Mouse (Mus musculus): Measurements from ENCODE around the gene Gpx4. TPM values are rescaled to one million over a fixed set of nuclear protein-coding genes. Genes with fewer than 3 reads are reported as not detected.

Gpx4 gene
- polyA plus RNA-seq, 1 experiment from 2014 or later: 515 TPM

DNA sequence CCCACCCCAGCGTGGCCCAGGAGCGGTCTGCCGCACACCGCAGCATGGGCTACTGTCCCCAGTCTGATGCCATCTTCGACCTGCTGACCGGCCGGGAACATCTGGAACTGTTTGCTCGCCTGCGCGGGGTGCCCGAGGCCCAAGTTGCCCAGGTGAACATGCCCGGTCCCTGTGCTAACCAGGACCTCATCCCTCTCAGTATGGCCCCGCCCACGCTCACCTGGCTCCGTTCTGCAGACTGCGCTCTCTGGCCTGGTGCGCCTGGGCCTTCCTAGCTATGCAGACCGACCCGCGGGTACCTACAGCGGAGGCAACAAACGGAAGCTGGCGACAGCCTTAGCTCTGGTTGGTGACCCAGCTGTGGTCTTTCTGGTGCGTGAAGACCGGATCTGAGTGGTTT lies 33.4 kb upstream of the Gpx4 start:
- Histone ChIP-seq H3K4me1 (ENCODE audit: control insufficient read depth, insufficient read depth, low read length) (no peaks in the 10 kb centered on the region), H3K27ac (replicated peaks; ENCODE audit: low read depth, low read length) (no peak overlapping the region), H3K4me3 (ENCODE audit: low read depth, low read length) (no peak overlapping the region), H3K9ac (replicated peaks; ENCODE audit: low read length) (no peak overlapping the region), H3K27me3 (ENCODE audit: control insufficient read depth, insufficient read depth, low read length) (peaks cover 35% of the 10 kb centered on the region), H3K9me3 (replicated peaks; ENCODE audit: control insufficient read depth, low read length) (peaks cover 3% of the 10 kb centered on the region; the same call in 1 of the 2 replicates), H3K36me3 (replicated peaks; ENCODE audit: control insufficient read depth, insufficient read depth, low read depth, low read length) (no peaks in the 10 kb centered on the region; the same call in 1 of the 2 replicates), H3K4me2 (ENCODE audit: low read depth, low read length) (no peak overlapping the region)
- DNase-seq (ENCODE audit: low spot score) (no peak), ATAC-seq (replicated peaks; ENCODE audit: insufficient number of reproducible peaks, low FRiP score, low TSS enrichment, low read depth) (no peak)
- 23% methylated on average over 25 of the region's 25 CpGs for whole genome bisulfite sequencing

DNA sequence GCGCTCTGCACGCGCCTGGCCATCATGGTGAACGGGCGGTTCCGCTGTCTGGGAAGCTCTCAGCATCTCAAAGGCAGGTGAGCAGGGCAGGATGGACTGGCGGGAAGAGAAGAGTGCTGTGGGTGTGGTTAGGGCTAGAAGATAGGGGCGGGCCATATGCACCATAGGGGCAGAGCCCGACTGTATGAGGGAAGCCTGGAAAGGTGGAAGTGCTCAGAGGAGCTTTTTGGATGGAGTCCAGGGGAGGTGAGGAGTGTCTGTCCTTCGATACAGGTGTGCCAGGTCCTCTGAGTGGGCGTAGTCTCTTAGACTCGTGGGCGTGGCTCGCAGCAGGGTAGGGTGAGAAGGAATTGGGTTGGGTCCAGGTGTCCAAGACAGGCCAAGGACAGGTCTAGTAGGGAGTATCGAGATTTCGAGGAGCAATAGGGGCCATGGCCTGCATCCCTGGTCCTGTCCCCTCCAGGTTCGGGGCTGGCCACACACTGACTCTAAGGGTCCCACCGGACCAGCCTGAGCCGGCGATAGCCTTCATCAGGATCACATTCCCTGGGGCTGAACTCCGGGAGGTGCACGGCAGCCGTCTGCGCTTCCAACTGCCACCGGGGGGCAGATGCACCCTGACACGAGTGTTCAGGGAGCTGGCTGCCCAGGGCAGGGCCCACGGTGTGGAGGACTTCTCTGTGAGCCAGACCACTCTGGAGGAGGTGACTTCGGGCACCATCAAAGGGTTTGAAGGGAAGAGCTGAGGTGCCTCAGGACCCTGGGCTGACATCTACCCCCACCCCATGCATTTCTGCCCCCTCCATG lies 32.3 kb upstream of the Gpx4 start:
- DNase-seq (ENCODE audit: low spot score) (no peak), ATAC-seq (replicated peaks; ENCODE audit: insufficient number of reproducible peaks, low FRiP score, low TSS enrichment, low read depth) (no peak)
- Histone ChIP-seq H3K27ac (replicated peaks; ENCODE audit: low read depth, low read length) (no peak overlapping the region), H3K27me3 (ENCODE audit: control insufficient read depth, insufficient read depth, low read length) (peaks cover 35% of the 10 kb centered on the region), H3K4me2 (ENCODE audit: low read depth, low read length) (no peak overlapping the region), H3K4me3 (ENCODE audit: low read depth, low read length) (no peak overlapping the region), H3K36me3 (replicated peaks; ENCODE audit: control insufficient read depth, insufficient read depth, low read depth, low read length) (no peaks in the 10 kb centered on the region; the same call in 1 of the 2 replicates), H3K4me1 (ENCODE audit: control insufficient read depth, insufficient read depth, low read length) (peaks cover 4% of the 10 kb centered on the region), H3K9ac (replicated peaks; ENCODE audit: low read length) (no peak overlapping the region), H3K9me3 (replicated peaks; ENCODE audit: control insufficient read depth, low read length) (peaks cover 3% of the 10 kb centered on the region; the same call in 1 of the 2 replicates)
- 14% methylated on average over 28 of the region's 28 CpGs for WGBS

DNA sequence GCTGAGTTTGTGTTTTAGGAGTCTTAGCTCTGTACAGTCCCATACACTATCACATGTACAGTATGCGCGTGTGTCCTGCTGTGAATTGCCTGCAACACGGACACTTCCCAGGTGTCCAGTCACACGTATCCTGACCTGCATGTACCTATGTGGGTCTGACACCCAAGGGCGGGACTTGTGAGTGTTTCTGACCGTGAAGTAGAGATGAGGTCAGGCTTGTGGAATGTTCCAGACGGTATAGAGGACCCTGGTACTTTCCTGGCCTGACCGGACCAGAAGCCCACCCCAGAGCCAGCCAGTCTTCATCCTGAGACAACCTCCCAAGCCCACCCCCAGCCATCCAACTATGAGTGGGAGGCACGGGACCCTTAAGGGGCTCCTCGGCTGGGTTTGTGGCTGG lies 31.4 kb upstream of the Gpx4 start:
- WGBS: 82% methylated on average over 10 of the region's 10 CpGs
- H3K4me2 ChIP-seq (ENCODE audit: low read depth, low read length): no peak overlapping the region
- H3K27me3 ChIP-seq (ENCODE audit: control insufficient read depth, insufficient read depth, low read length): peaks cover 35% of the 10 kb centered on the region
- H3K9ac ChIP-seq (replicated peaks; ENCODE audit: low read length): no peak overlapping the region
- no peak for ATAC-seq (replicated peaks; ENCODE audit: insufficient number of reproducible peaks, low FRiP score, low TSS enrichment, low read depth)
- H3K4me3 ChIP-seq (ENCODE audit: low read depth, low read length): no peak overlapping the region
- H3K27ac ChIP-seq (replicated peaks; ENCODE audit: low read depth, low read length): no peak overlapping the region
- peaks cover 4% of the 10 kb centered on the region for H3K4me1 ChIP-seq (ENCODE audit: control insufficient read depth, insufficient read depth, low read length)
- no peak for DNase-seq (ENCODE audit: low spot score)
- H3K36me3 ChIP-seq (replicated peaks; ENCODE audit: control insufficient read depth, insufficient read depth, low read depth, low read length): no peaks in the 10 kb centered on the region; the same call in 1 of the 2 replicates
- H3K9me3 ChIP-seq (replicated peaks; ENCODE audit: control insufficient read depth, low read length): peaks cover 3% of the 10 kb centered on the region; the same call in 1 of the 2 replicates

DNA sequence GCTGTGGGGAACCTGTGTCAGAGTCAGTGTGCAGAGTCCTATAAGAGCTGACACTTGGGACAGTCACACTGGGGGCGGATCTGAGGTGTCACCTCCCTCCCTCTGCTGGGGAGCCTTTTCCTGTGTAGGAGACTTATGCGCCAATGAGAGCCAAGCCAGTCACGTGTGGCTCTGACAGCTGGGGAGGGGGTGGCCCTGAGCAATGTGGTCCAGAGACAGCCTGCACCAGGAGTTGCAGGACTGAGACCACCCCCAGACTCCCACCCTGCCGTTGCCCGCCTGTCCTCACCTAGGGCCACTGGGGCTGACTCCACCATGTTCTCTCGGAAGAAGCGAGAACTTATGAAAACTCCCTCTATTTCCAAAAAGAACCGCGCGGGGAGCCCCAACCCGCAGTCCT lies 30.5 kb upstream of the Gpx4 start, which contains the start of gene Arhgap45:
TSS of gene Arhgap45 (plus strand) at position 143 of the 400 bp plus-strand sequence.
- Histone ChIP-seq H3K27ac (replicated peaks; ENCODE audit: low read depth, low read length) (no peak within 1 kb of the TSS), H3K4me1 (ENCODE audit: control insufficient read depth, insufficient read depth, low read length) (peaks cover 4% of the 10 kb centered on the region), H3K9me3 (replicated peaks; ENCODE audit: control insufficient read depth, low read length) (no peaks in the 10 kb centered on the region), H3K4me2 (ENCODE audit: low read depth, low read length) (no peak within 1 kb of the TSS), H3K4me3 (ENCODE audit: low read depth, low read length) (no peak within 1 kb of the TSS), H3K9ac (replicated peaks; ENCODE audit: low read length) (no peak within 1 kb of the TSS), H3K27me3 (ENCODE audit: control insufficient read depth, insufficient read depth, low read length) (peaks cover 35% of the 10 kb centered on the region), H3K36me3 (replicated peaks; ENCODE audit: control insufficient read depth, insufficient read depth, low read depth, low read length) (no peaks in the 10 kb centered on the region; the same call in 1 of the 2 replicates)
- DNase-seq (ENCODE audit: low spot score) (no peak), ATAC-seq (replicated peaks; ENCODE audit: insufficient number of reproducible peaks, low FRiP score, low TSS enrichment, low read depth) (no peak)
- 63% methylated on average over 11 of the region's 11 CpGs for WGBS

DNA sequence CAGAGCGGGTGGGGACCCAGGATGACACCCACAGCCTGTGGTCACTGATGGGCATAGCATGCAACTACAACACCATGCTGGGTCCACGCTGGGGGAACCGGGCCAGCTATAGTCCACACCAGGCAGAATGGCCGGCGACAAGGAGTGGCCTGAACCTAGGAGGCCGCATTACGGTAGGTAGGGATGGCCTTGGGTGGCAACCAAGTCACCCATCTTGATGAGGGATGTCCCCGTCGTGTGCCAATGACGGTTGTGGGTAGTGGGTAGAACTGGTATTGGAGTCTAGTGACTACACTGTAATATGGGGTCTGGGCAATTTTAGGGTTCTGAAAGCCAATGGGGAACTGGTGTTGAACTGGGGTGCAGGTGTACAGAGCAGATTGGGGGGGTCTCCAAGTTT lies 30.0 kb upstream of the Gpx4 start:
- peaks cover 33% of the 10 kb centered on the region for H3K27me3 ChIP-seq (ENCODE audit: control insufficient read depth, insufficient read depth, low read length)
- no peak overlapping the region for H3K4me3 ChIP-seq (ENCODE audit: low read depth, low read length)

DNA sequence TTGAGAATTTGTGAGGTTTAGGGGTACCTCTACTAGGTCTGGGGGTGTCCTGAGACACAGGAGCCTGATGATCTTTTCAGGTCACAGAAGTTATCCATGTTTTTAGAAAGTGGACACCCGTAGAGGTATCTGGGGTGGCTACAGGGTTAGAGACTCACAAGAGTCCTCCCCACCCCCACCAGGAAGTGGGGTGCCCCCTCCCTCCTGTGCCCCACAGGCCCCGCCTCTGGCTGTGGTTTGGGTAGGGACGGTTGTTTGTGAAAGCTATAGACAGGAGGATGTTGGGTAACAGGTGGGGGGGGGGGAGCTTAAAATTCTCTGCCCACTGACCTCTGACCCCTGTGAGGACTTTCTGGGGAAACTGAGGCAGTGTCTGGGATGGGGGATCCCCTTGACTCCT lies 29.6 kb upstream of the Gpx4 start:
- no peak overlapping the region for H3K9ac ChIP-seq (replicated peaks; ENCODE audit: low read length)
- no peak for DNase-seq (ENCODE audit: low spot score)
- H3K4me3 ChIP-seq (ENCODE audit: low read depth, low read length): no peak overlapping the region
- ATAC-seq (replicated peaks; ENCODE audit: insufficient number of reproducible peaks, low FRiP score, low TSS enrichment, low read depth): no peak
- H3K36me3 ChIP-seq (replicated peaks; ENCODE audit: control insufficient read depth, insufficient read depth, low read depth, low read length): no peaks in the 10 kb centered on the region; the same call in 1 of the 2 replicates
- WGBS: 63% methylated on average over 3 of the region's 3 CpGs
- peaks cover 30% of the 10 kb centered on the region for H3K27me3 ChIP-seq (ENCODE audit: control insufficient read depth, insufficient read depth, low read length)
- H3K9me3 ChIP-seq (replicated peaks; ENCODE audit: control insufficient read depth, low read length): no peaks in the 10 kb centered on the region
- no peak overlapping the region for H3K27ac ChIP-seq (replicated peaks; ENCODE audit: low read depth, low read length)
- peaks cover 4% of the 10 kb centered on the region for H3K4me1 ChIP-seq (ENCODE audit: control insufficient read depth, insufficient read depth, low read length)
- no peak overlapping the region for H3K4me2 ChIP-seq (ENCODE audit: low read depth, low read length)

More for the DNA sequence above, 30.0 kb upstream of the Gpx4 start:
- DNase-seq (ENCODE audit: low spot score) (no peak), ATAC-seq (replicated peaks; ENCODE audit: insufficient number of reproducible peaks, low FRiP score, low TSS enrichment, low read depth) (no peak)
- Histone ChIP-seq H3K36me3 (replicated peaks; ENCODE audit: control insufficient read depth, insufficient read depth, low read depth, low read length) (no peaks in the 10 kb centered on the region; the same call in 1 of the 2 replicates), H3K9ac (replicated peaks; ENCODE audit: low read length) (no peak overlapping the region), H3K4me1 (ENCODE audit: control insufficient read depth, insufficient read depth, low read length) (peaks cover 4% of the 10 kb centered on the region), H3K4me2 (ENCODE audit: low read depth, low read length) (no peak overlapping the region), H3K9me3 (replicated peaks; ENCODE audit: control insufficient read depth, low read length) (no peaks in the 10 kb centered on the region), H3K27ac (replicated peaks; ENCODE audit: low read depth, low read length) (no peak overlapping the region)
- WGBS: 91% methylated on average over 10 of the region's 10 CpGs

DNA sequence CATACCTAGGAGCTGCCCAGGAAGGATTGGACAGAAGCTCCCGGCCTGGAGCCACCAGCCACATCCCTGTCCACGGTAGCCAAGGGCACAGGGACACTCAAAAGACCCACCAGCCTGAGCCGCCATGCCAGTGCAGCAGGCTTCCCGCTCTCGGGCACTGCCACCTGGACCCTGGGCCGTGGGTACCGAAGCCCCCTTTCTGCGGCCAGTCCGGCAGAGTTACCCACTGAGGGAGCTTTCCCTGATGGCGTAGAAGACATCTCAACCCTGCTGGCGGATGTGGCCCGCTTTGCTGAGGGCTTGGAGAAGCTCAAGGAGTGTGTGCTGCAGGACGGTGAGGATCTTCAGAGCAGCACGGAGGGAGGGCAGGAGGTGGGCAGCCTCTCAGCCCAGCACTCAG lies 29.2 kb upstream of the Gpx4 start:
- H3K9ac ChIP-seq (replicated peaks; ENCODE audit: low read length): no peak overlapping the region
- H3K4me1 ChIP-seq (ENCODE audit: control insufficient read depth, insufficient read depth, low read length): peaks cover 4% of the 10 kb centered on the region
- no peak overlapping the region for H3K4me3 ChIP-seq (ENCODE audit: low read depth, low read length)
- peaks cover 27% of the 10 kb centered on the region for H3K27me3 ChIP-seq (ENCODE audit: control insufficient read depth, insufficient read depth, low read length)
- no peaks in the 10 kb centered on the region for H3K9me3 ChIP-seq (replicated peaks; ENCODE audit: control insufficient read depth, low read length)
- ATAC-seq (replicated peaks; ENCODE audit: insufficient number of reproducible peaks, low FRiP score, low TSS enrichment, low read depth): no peak
- WGBS: 78% methylated on average over 14 of the region's 14 CpGs
- H3K36me3 ChIP-seq (replicated peaks; ENCODE audit: control insufficient read depth, insufficient read depth, low read depth, low read length): no peaks in the 10 kb centered on the region
- DNase-seq (ENCODE audit: low spot score): no peak
- H3K4me2 ChIP-seq (ENCODE audit: low read depth, low read length): no peak overlapping the region
- H3K27ac ChIP-seq (replicated peaks; ENCODE audit: low read depth, low read length): no peak overlapping the region

DNA sequence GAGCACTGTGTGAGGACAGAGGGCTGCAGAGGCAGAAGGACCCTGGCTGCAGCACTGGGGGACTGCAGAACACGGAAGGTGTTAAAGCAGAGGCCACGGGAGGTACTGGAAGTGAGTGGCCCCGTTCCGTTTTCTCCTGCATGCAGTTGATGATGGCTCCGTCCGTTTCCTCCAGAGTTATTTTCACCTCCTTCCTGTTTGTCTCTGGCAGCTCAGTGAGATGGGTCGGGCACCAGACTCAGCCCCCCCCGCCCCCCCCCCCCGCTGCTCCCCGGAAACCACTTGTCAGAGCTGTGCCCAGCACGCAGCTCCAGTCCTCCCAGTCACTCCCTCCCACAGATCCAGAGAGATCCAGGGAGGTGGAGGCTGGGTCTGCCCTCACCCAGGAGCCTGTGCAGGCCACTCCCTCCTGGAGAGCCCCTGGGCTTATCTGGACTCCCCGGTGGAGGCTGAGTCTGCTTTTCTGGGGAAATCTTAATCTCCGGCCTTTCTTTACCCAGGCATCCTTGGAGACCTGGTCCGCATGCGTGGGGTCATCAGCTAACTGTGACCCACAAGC lies 28.1 kb upstream of the Gpx4 start:
- peaks cover 17% of the 10 kb centered on the region for H3K27me3 ChIP-seq (ENCODE audit: control insufficient read depth, insufficient read depth, low read length)

More for the DNA sequence above, 28.1 kb upstream of the Gpx4 start:
- peak overlapping the region; percentile 5 for H3K4me2 ChIP-seq (ENCODE audit: low read depth, low read length)
- peak; percentile 36 for DNase-seq (ENCODE audit: low spot score)
- H3K27ac ChIP-seq (replicated peaks; ENCODE audit: low read depth, low read length): no peak overlapping the region
- no peak overlapping the region; the same call in 1 of the 2 replicates for H3K4me3 ChIP-seq (ENCODE audit: low read depth, low read length)
- H3K36me3 ChIP-seq (replicated peaks; ENCODE audit: control insufficient read depth, insufficient read depth, low read depth, low read length): no peaks in the 10 kb centered on the region
- 6% methylated on average over 14 of the region's 15 CpGs for WGBS
- peak overlapping the region; percentile 47 for H3K9ac ChIP-seq (replicated peaks; ENCODE audit: low read length)
- peaks cover 4% of the 10 kb centered on the region for H3K4me1 ChIP-seq (ENCODE audit: control insufficient read depth, insufficient read depth, low read length)
- H3K9me3 ChIP-seq (replicated peaks; ENCODE audit: control insufficient read depth, low read length): no peaks in the 10 kb centered on the region
- ATAC-seq (replicated peaks; ENCODE audit: insufficient number of reproducible peaks, low FRiP score, low TSS enrichment, low read depth): no peak

Measured in embryonic facial prominence, embryonic 11.5 days (tissue).